Mouse (Mus musculus) cerebellum, adult 9-11 months (tissue): ENCODE data around the gene Olfr1113.
"Not testable (repeated sequence)": the region's sequence is repeated elsewhere in the genome, so short reads cannot be mapped to it uniquely, and the experiment has no call there.

ENCODE experiments used
- DNase-seq: peaks from one replicate; pipeline ENCODE4 v3.0.0; 2022

The Olfr1113 gene

GRCm38 (mm10) chr2:87208670-87209069 is at the start of gene Olfr1113:
Gene Olfr1113 (plus strand): TSS chr2:87208970.
- no peak for DNase-seq

GRCm38 (mm10) chr2:87167731-87168130 is 41.0 kb upstream of the Olfr1113 start:
- not testable (repeated sequence) for DNase-seq

GRCm38 (mm10) chr2:87187498-87187897 is 21.3 kb upstream of the Olfr1113 start, which contains the start of gene Olfr1112:
Gene Olfr1112 (plus strand): TSS chr2:87187798.
- DNase-seq, result no peak

- no peak for DNase-seq
These were observed 38.9 kb downstream of the Olfr1113 start, which contains the start of gene Olfr1115 for GRCm38 (mm10) chr2:87247713-87248112. Gene Olfr1115 (plus strand): TSS chr2:87248013.
